12 mouse cellular contexts compared by ENCODE assay signal in the genomic region with DNA sequence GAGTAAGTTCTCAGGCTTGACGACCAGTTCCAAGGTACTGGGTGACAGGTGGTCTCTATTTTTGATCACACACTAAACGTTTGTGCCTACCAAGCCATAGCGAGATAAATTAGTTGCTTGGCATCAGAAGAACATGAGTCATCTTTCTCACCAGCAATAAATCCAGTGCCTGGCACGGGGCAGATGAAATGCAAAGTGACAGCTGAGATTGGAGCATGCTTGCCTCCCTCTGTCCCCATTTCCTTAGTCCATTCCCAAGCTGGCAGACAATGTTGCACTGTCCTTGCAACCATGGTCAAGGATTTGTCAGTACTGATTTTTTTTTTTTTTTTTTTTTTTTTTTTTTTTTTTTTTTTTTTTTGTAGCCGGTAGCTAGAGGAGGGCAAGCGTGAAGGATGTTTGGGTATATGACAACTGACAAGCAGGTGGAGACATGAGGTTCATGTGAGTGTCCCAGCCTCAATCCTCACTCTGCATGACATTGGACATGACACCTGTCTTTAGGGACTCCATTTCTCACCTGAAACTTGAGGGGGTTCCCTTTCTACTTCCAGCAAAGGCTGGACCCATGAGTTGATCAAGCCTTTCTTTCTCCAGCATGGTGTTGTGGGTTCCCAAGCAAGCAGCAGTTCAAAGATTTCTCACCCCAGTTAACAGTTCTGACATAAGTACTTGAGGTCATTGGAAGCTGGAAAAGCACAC.
DNase-seq lines count a peak whose midpoint lies in the region; ATAC-seq and TF ChIP-seq lines count a peak whose summit lies in the region.
"Had no signal": no experiment of that assay in that cellular context is flagged by ENCODE, and none has a peak within 500 bp of the region (broad histone marks: within the 10 kb centered on the region; RNA-seq: fewer than 3 reads in every experiment).

No protein-coding gene starts in this region.

- H3K4me3 ChIP-seq in midbrain, embryonic 14.5 days (replicated peaks; ENCODE audit: low read depth, low read length) = no peak overlapping the region
- H3K4me3 ChIP-seq: erythroblast, embryonic 14.5 days; limb, embryonic 12.5 days had no signal

- H3K4me1 ChIP-seq in midbrain, embryonic 14.5 days (ENCODE audit: control insufficient read depth, insufficient read depth, low read length) = no peaks in the 10 kb centered on the region

- WGBS in midbrain, embryonic 14.5 days = 80% methylated on average over 6 of the region's 6 CpGs

- H3K9me3 ChIP-seq in midbrain, embryonic 14.5 days (ENCODE audit: control insufficient read depth, low read length) = no peaks in the 10 kb centered on the region
- H3K9me3 ChIP-seq: limb, embryonic 12.5 days had no signal

- no peak for TF ChIP-seq POLR2A in brain, embryonic 14.5 days (IDR thresholded peaks at IDR 0.05; ENCODE audit: borderline replicate concordance, extremely low read depth, insufficient read depth, insufficient read length, poor library complexity, severe bottlenecking)

- H3K36me3 ChIP-seq in midbrain, embryonic 14.5 days (ENCODE audit: control insufficient read depth, insufficient read depth, low read length) = no peaks in the 10 kb centered on the region
- H3K36me3 ChIP-seq: limb, embryonic 12.5 days had no signal

- no peak for ATAC-seq in midbrain, embryonic 14.5 days (ENCODE audit: low FRiP score, low TSS enrichment)
- ATAC-seq in granulocyte monocyte progenitor cell, adult 5-6 weeks (replicated peaks; ENCODE audit: poor library complexity, severe bottlenecking) = no peak

- no peak overlapping the region for H3K9ac ChIP-seq in midbrain, embryonic 14.5 days (replicated peaks; ENCODE audit: low read length)
- H3K9ac ChIP-seq: limb, embryonic 12.5 days had no signal

- H3K27ac ChIP-seq in midbrain, embryonic 14.5 days (replicated peaks; ENCODE audit: low read depth, low read length) = no peak overlapping the region
- H3K27ac ChIP-seq: limb, embryonic 12.5 days; stomach, postnatal 0 days had no signal

- intact Hi-C loops in gastrocnemius, postnatal 14 days (cut with DNase I; ENCODE audit: low total_unique reads) = no loop called here
- intact Hi-C loops in heart, postnatal 25 days (cut with DNase I) = no loop called here

- H3K27me3 ChIP-seq in midbrain, embryonic 14.5 days (ENCODE audit: control insufficient read depth, insufficient read depth, low read length) = no peaks in the 10 kb centered on the region
- H3K27me3 ChIP-seq: limb, embryonic 12.5 days had no signal

- no peak overlapping the region for H3K4me2 ChIP-seq in midbrain, embryonic 14.5 days (ENCODE audit: low read length)
- H3K4me2 ChIP-seq: limb, embryonic 12.5 days had no signal

- DNase-seq in layer of hippocampus, adult 18-20 months (ENCODE audit: low spot score in 2 of 2) = peak; percentile 45 to 74
- no peak for DNase-seq in layer of hippocampus, postnatal 10 days (ENCODE audit: low spot score in 2 of 2)
- peak; percentile 14 for DNase-seq in brain, embryonic 14.5 days (ENCODE audit: low read depth)
- peak; percentile 53 for DNase-seq in gastrocnemius, postnatal 14 days
- DNase-seq in retina, postnatal 7 days (ENCODE audit: low read depth, low spot score) = peak; percentile 17
- DNase-seq in midbrain, embryonic 14.5 days = no peak
- DNase-seq in heart, postnatal 25 days (ENCODE audit: low spot score) = no peak
- DNase-seq: lung, postnatal 36 days had no signal

- no peak for TF ChIP-seq CTCF in brain, embryonic 14.5 days (IDR thresholded peaks at IDR 0.05; ENCODE audit: borderline replicate concordance, extremely low read depth, insufficient read depth, insufficient read length)

Comparison
In these comparisons a context has a peak if more than half of its experiments do, and no peak if none do; other contexts are left out.
1. DNase-seq: peak in layer of hippocampus, adult 18-20 months (2 of 2), brain, embryonic 14.5 days (single experiment), gastrocnemius, postnatal 14 days (single experiment) and retina, postnatal 7 days (single experiment); none in layer of hippocampus, postnatal 10 days (0 of 2), midbrain, embryonic 14.5 days (single experiment) and heart, postnatal 25 days (single experiment).